Mouse (Mus musculus): ENCODE measurements around the gene Smyd2.

GRCm38 (mm10) chr1:189933480-189934202 is 11.5 kb upstream of the Smyd2 start:
- TF ChIP-seq CTCF (IDR thresholded peaks at IDR 0.05; ENCODE audit: low read depth, low read length) (no peak), POLR2A (IDR thresholded peaks at IDR 0.05; ENCODE audit: extremely low read depth, insufficient read depth, low read length) (no peak)

Measured in liver, adult 2 months (tissue).